In genomic region chr8:121108657-121109056, GRCm38 (mm10) we compare ENCODE assay signal across 9 mouse cellular contexts. TPM values are rescaled to one million over a fixed set of nuclear protein-coding genes. Genes with fewer than 3 reads are reported as not detected.
A peak's percentile ranks its signal among the peaks of the same experiment; 100 is the strongest.
DNase-seq lines count a peak whose midpoint lies in the region; ATAC-seq lines count a peak whose summit lies in the region.
"Had no signal": no experiment of that assay in that cellular context is flagged by ENCODE, and none has a peak within 500 bp of the region (broad histone marks: within the 10 kb centered on the region; RNA-seq: fewer than 3 reads in every experiment).

No protein-coding gene starts in this region.

- peak overlapping the region; percentile 96 for H3K4me3 ChIP-seq in kidney, embryonic 14.5 days (ENCODE audit: low read length)
- peak overlapping the region; percentile 92 for H3K4me3 ChIP-seq in brown adipose tissue, adult 24 weeks (ENCODE audit: insufficient read depth, low read depth, low read length)
- peak overlapping the region; percentile 78 for H3K4me3 ChIP-seq in hindbrain, embryonic 15.5 days
- peak overlapping the region; percentile 72 for H3K4me3 ChIP-seq in midbrain, embryonic 15.5 days

- ATAC-seq in kidney, embryonic 14.5 days (ENCODE audit: low FRiP score, low TSS enrichment), result no peak
- no peak for ATAC-seq in hindbrain, embryonic 15.5 days (ENCODE audit: low FRiP score, low read depth)
- no peak for ATAC-seq in midbrain, embryonic 15.5 days (replicated peaks)

- H3K9me3 ChIP-seq in kidney, embryonic 14.5 days (ENCODE audit: control insufficient read depth, low read length), result no peaks in the 10 kb centered on the region
- no peaks in the 10 kb centered on the region for H3K9me3 ChIP-seq in hindbrain, embryonic 15.5 days
- H3K9me3 ChIP-seq in midbrain, embryonic 15.5 days, result no peaks in the 10 kb centered on the region

- peaks cover 12% of the 10 kb centered on the region for H3K4me1 ChIP-seq in kidney, embryonic 14.5 days (ENCODE audit: control insufficient read depth, insufficient read depth, low read length)
- H3K4me1 ChIP-seq in brown adipose tissue, adult 24 weeks (ENCODE audit: control insufficient read depth, insufficient read depth, insufficient read length, low read length), result no peaks in the 10 kb centered on the region
- H3K4me1 ChIP-seq in hindbrain, embryonic 15.5 days (replicated peaks), result peaks cover 17% of the 10 kb centered on the region
- H3K4me1 ChIP-seq in midbrain, embryonic 15.5 days, result peaks cover 18% of the 10 kb centered on the region

- WGBS in kidney, embryonic 14.5 days, result 13% methylated on average over 5 of the region's 5 CpGs
- 14% methylated on average over 5 of the region's 5 CpGs for WGBS in hindbrain, embryonic 15.5 days
- WGBS in midbrain, embryonic 15.5 days, result 13% methylated on average over 5 of the region's 5 CpGs

- 0 out of 2 replicates have a peak, but pooled peaks cover 3% of the 10 kb centered on the region for H3K27me3 ChIP-seq in kidney, embryonic 14.5 days (ENCODE audit: control insufficient read depth, insufficient read depth, low read length)
- peaks cover 28% of the 10 kb centered on the region for H3K27me3 ChIP-seq in hindbrain, embryonic 15.5 days
- H3K27me3 ChIP-seq in midbrain, embryonic 15.5 days (replicated peaks), result peaks cover 19% of the 10 kb centered on the region

- peaks cover 14% of the 10 kb centered on the region; the same call in 1 of the 2 replicates for H3K36me3 ChIP-seq in kidney, embryonic 14.5 days (ENCODE audit: control insufficient read depth, insufficient read depth, low read length)
- H3K36me3 ChIP-seq in hindbrain, embryonic 15.5 days, result peaks cover 4% of the 10 kb centered on the region; the same call in 1 of the 2 replicates
- H3K36me3 ChIP-seq in midbrain, embryonic 15.5 days (replicated peaks), result no peaks in the 10 kb centered on the region

- intact Hi-C loops in left cerebral cortex, postnatal 36 days (cut with DNase I), result no loop called here

- H3K9ac ChIP-seq in kidney, embryonic 14.5 days (ENCODE audit: low read depth, low read length), result peak overlapping the region; percentile 42; the same call in 1 of the 2 replicates
- peak overlapping the region; percentile 86 for H3K9ac ChIP-seq in hindbrain, embryonic 15.5 days
- peak overlapping the region; percentile 40 for H3K9ac ChIP-seq in midbrain, embryonic 15.5 days

- H3K27ac ChIP-seq in kidney, embryonic 14.5 days (ENCODE audit: low read depth, low read length), result no peak overlapping the region
- peak overlapping the region; percentile 33; the same call in 1 of the 2 replicates for H3K27ac ChIP-seq in brown adipose tissue, adult 24 weeks (replicated peaks; ENCODE audit: low read depth, low read length)
- peak overlapping the region; percentile 18; the same call in 1 of the 2 replicates for H3K27ac ChIP-seq in hindbrain, embryonic 15.5 days (replicated peaks)
- H3K27ac ChIP-seq in midbrain, embryonic 15.5 days, result 0 out of 2 replicates have a peak overlapping the region, but pooled peaks have one; percentile 84

- DNase-seq in kidney, postnatal 36 days, result no peak
- no peak for DNase-seq in left cerebral cortex, postnatal 36 days (ENCODE audit: low spot score in 2 of 2)
- DNase-seq in cerebellum, postnatal 36 days, result no peak
- no peak for DNase-seq in embryo, embryonic 10.5 days (ENCODE audit: low spot score)

- H3K4me2 ChIP-seq in kidney, embryonic 14.5 days (replicated peaks; ENCODE audit: low read depth, low read length), result peak overlapping the region; percentile 48
- peak overlapping the region; percentile 91 for H3K4me2 ChIP-seq in hindbrain, embryonic 15.5 days
- peak overlapping the region; percentile 79 for H3K4me2 ChIP-seq in midbrain, embryonic 15.5 days

RNA-seq across cellular contexts. Expression of gene Mthfsd, which starts 0.5 kb away (rescaled TPM):
- polyA plus RNA-seq in kidney, embryonic 14.5 days (2014; fragmentation: Nextera tagmentation; extraction: Ambion mirVana), result 67.0 and 72.8 TPM in 2 replicates
- polyA plus RNA-seq in brown adipose tissue, adult 24 weeks (2012; ENCODE audit: insufficient read depth, insufficient read length, missing spikeins), result 25.1 and 32.1 TPM in 2 replicates
- 50.3 and 51.0 TPM in 2 replicates for polyA plus RNA-seq in hindbrain, embryonic 15.5 days (2015; fragmentation: Nextera tagmentation; extraction: Ambion mirVana)
- polyA plus RNA-seq in midbrain, embryonic 15.5 days (2015; fragmentation: Nextera tagmentation; extraction: Ambion mirVana), result 51.1 and 52.3 TPM in 2 replicates
- total RNA-seq in left cerebral cortex, postnatal 36 days (2021), result 10 to 100 TPM; 39.1 to 41.1 TPM

RNA-seq across cellular contexts. Expression of gene Foxc2, which starts 7.3 kb away (rescaled TPM):
- 48.3 and 52.3 TPM in 2 replicates for polyA plus RNA-seq in kidney, embryonic 14.5 days (2014; fragmentation: Nextera tagmentation; extraction: Ambion mirVana)
- polyA plus RNA-seq in brown adipose tissue, adult 24 weeks (2012; ENCODE audit: insufficient read depth, insufficient read length, missing spikeins), result 0.36 TPM in 1 of 2 replicates, not detected in the other
- 4.1 and 5.5 TPM in 2 replicates for polyA plus RNA-seq in hindbrain, embryonic 15.5 days (2015; fragmentation: Nextera tagmentation; extraction: Ambion mirVana)
- polyA plus RNA-seq in midbrain, embryonic 15.5 days (2015; fragmentation: Nextera tagmentation; extraction: Ambion mirVana), result 4.2 and 5.2 TPM in 2 replicates
- total RNA-seq in left cerebral cortex, postnatal 36 days (2021), result 1 to 10 TPM; 1.2 to 3.1 TPM

RNA-seq across cellular contexts. Expression of gene Foxl1, which starts 19.1 kb away (rescaled TPM):
- 6.6 and 7.1 TPM in 2 replicates for polyA plus RNA-seq in kidney, embryonic 14.5 days (2014; fragmentation: Nextera tagmentation; extraction: Ambion mirVana)
- not detected in 2 replicates for polyA plus RNA-seq in brown adipose tissue, adult 24 weeks (2012; ENCODE audit: insufficient read depth, insufficient read length, missing spikeins)
- 0.14 and 0.40 TPM in 2 replicates for polyA plus RNA-seq in hindbrain, embryonic 15.5 days (2015; fragmentation: Nextera tagmentation; extraction: Ambion mirVana)
- 0.12 and 0.18 TPM in 2 replicates for polyA plus RNA-seq in midbrain, embryonic 15.5 days (2015; fragmentation: Nextera tagmentation; extraction: Ambion mirVana)
- total RNA-seq in left cerebral cortex, postnatal 36 days (2021), result under 1 TPM in 1 of 2 experiments, not detected in 1; 0.29 TPM
- total RNA-seq: gastrocnemius, postnatal 25 days had no signal

RNA-seq across cellular contexts. Expression of gene Foxf1, which starts 24.5 kb away (rescaled TPM):
- 0.74 and 0.93 TPM in 2 replicates for polyA plus RNA-seq in kidney, embryonic 14.5 days (2014; fragmentation: Nextera tagmentation; extraction: Ambion mirVana)
- not detected in 2 replicates for polyA plus RNA-seq in brown adipose tissue, adult 24 weeks (2012; ENCODE audit: insufficient read depth, insufficient read length, missing spikeins)
- polyA plus RNA-seq in hindbrain, embryonic 15.5 days (2015; fragmentation: Nextera tagmentation; extraction: Ambion mirVana), result 1.3 and 1.4 TPM in 2 replicates
- polyA plus RNA-seq in midbrain, embryonic 15.5 days (2015; fragmentation: Nextera tagmentation; extraction: Ambion mirVana), result 1.0 and 1.6 TPM in 2 replicates
- under 1 TPM; 0.70 to 0.94 TPM for total RNA-seq in left cerebral cortex, postnatal 36 days (2021)
- total RNA-seq: gastrocnemius, postnatal 25 days had no signal
